Mouse (Mus musculus): ENCODE results near the gene Arid1b. TPM values are rescaled to one million over a fixed set of nuclear protein-coding genes. Genes with fewer than 3 reads are reported as not detected.

The Arid1b gene
- polyA plus RNA-seq, 2 experiments from 2014 or later = 12.5 to 16.0 TPM

DNA sequence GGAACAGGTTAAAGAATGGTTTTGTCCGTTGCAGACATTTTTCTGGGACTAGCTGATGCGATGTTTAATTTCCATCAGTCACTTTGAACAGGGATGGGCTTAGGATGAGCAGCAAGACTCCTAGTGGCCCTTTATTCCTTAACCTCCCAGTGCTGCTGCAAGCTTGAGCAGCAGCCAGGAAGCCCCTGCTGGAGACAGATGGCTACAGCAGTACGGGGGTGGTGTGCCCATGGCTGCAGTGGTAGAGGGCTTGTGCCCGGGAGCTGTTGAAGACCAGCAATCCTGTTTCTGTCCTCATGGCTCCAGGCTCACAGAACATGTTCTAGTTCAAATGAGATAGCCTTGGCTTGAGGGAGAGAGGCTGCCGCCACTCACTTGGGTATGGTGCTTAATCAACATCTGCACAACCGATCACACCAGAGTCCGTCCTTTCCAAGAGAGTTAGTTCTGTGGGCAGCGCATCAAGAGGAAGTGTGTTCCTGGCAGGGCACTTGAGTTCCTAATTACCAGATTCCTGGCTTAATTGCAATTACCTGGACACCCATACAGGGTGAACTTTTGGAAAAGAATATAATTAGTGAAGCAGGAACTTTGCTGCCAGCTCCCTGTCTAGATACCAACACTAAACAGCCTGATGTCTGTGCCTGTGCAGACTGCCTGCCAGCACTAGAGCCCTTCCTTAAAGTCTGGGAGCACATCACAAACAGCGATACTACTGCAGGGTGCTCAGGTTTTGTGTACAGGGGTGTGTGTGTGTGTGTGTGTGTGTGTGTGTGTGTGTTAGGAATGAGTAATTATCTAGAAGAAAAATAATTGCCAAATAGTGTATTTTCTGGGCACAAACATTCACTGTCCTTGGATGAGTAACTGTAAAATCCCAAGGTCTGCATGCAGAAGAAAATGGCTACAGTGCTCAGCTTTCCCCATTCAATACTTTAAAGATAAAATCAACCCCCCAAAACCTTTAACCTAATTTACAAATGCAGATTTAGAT is 224.0 kb downstream of the Arid1b start:
- ATAC-seq = no peak

DNA sequence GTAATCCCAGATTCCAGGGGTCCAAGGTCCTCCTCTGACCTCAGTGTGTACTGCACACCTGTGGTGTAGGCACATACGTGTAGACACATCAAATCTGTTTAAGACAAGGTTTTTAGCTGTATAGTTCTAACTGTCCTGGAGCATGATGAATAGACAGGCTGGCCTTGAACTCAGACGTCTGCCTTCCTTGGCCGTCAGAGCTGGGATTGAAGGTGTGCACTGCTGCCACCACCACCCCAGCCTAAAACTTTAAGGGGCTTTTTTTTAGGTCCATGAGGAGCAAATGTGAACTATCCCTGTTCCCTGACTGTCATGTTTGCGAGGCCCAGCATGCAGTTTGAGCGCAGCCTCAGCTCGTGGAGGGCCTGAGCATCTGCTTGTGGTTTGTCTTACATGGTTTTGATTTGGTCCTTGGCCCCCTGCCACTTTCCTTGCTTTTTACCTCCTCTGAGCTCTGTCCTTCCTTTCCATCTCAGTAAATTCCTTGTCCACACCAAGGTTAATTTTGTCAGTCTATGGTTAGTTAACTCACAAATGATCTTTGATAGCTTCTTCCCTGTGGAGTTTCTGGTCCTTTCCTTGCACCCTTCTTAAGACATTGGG is 224.9 kb downstream of the Arid1b start:
- ATAC-seq = no peak

DNA sequence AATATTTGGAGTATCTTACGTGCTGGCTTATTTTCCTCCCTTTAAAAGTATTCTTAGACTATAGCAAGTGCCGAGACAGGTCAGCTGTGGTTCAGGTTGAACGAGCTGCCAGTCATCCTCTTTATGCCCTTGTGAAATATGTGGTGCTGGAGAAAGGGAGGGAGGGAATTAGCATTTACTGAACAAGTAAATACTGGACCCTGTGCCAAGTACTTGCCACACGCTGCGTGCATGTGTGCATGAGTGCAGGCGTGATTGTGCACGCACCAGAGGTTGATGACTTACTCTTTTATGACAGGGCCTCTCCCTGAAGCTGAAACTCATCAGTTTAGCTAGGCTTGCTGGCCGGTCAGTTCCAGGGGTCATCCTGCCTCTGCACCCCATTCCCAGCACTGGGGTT is 226.9 kb downstream of the Arid1b start:
- no peak for ATAC-seq

DNA sequence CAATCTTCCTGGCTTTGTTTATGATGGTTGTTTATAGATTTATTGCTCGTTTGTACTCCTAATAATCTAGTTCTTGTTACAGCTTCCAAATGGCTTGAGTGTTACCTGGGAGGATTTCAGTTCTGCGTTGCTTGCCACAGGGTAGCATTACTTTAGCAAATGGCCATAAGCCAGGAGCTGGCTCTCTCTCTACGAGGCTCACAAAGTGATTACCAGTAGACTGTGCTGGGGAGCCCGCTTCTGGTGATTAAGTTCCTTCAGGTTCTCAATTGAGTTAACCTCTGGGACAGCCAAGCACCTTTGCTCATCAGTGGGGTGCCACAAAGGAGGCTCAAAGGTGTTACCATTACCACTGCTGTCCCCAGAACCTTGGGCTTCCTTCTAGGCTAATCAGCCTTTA is 227.4 kb downstream of the Arid1b start:
- ATAC-seq = no peak

DNA sequence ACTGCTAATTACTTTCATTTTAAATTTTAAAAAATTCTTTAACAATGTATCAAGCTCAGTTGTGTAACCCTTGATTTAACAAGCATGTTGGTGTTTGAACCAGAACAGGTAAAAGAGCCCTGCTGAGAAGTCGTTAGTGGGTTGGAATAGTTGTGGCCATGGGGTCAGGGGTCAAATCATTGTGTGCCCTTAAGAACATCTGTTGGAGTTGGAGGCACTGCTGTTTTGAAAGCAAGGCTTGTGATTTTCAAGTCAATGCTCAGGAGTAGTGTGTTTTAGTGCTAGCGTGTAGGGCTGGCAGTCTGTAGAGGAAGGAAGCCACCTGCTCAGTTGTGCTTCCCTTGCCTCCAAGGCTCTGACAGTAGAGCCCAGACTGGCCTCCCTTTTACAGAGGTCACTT is 228.7 kb downstream of the Arid1b start:
- no peak for ATAC-seq

DNA sequence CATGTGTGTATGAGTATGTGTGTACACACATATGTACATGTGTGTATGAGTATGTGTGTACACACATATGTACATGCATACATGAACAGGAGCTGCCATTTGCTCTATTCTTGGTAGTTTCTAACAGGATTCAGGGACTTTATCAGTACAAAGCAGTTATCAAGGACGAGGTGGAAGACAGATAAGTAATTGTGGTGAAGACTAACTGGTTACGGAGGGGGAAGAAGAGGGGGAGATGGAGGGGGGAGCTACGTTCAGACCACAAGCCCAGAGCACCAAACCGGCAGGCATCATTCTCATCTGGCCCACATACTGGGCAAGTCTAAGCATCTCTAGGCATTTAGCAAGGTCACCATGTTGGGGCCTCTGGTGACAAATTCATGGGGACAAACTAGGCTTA is 230.8 kb downstream of the Arid1b start:
- no peak for ATAC-seq

DNA sequence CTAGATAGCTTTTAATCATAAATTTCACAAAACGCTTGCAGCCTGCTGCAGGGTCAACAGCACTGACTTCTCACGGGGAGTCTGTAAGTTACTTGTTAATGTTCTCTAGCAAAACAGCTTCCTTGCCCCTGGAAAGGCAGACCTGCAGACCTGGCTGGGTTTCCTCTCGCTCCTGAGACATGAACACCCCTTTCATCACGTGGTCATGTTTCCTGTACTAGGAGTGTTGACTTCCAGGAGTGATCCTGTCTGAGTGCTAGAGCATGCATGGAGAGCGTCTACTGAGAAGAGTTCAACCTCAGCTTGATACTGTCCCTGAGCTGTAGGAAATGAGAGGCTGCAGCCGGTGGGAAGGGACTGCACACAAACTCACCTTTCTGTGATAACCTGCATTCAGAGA is 233.0 kb downstream of the Arid1b start:
- no peak for ATAC-seq

DNA sequence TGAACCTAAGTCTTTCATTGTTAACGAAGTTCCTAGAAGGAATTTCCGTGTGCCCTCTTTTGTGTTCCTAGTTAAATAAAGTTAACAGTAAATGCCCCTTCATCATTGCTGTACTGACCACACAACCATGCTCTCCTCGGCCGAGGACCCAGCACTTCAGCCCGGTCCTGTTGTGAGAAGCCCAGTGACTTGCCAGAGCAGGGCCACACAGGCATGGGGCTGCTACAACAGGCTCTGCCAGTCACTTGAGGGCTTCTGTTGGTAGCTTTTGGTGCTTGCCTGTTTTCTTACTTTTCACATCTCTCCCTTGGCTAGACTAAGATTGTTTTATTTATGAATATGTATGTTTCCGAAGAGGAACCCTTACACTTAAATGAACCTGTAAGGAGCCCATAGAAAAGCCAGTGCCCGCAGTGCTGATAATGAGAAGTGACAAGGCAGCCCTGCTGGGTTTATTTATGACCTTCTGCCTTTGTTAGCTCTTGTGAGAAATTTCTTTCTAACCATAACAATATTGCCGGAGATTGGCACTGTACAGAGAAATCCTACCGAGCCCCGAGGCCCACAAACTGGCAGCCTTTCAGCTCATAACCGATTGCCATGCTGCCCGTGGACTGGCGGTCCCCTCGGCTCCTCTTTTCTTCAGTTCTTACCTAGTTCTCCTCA is 234.0 kb downstream of the Arid1b start:
- ATAC-seq = no peak

DNA sequence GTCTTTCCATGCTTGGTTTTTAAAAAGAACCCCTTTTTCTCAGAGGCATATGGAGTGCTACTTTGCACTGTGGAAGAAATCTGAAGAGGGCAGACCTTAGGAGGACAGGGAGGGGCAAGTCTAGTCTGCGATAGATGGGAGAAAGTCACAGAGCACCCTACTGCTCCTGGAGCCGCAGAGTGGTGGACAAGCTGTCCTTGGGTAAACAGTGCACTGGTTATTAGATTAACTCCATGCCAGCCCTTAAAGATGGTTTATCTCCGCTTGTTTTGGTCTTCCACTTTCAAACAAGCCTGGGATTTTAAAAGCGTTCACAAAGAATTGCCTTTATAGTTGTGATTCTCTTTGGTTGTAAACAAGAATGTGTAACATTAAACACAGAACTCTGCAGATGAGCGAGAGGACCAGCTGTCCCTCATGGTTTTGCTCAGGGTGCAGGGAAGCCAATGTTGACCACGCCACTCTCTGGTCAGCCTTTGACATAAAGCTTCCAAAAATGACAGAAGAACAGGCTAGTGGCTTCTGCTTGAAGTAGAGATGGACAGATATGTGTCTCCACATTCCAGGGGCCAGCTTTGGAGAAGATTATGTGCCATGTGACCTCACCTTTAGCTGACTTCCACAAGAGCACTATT is 234.6 kb downstream of the Arid1b start:
- no peak for ATAC-seq

DNA sequence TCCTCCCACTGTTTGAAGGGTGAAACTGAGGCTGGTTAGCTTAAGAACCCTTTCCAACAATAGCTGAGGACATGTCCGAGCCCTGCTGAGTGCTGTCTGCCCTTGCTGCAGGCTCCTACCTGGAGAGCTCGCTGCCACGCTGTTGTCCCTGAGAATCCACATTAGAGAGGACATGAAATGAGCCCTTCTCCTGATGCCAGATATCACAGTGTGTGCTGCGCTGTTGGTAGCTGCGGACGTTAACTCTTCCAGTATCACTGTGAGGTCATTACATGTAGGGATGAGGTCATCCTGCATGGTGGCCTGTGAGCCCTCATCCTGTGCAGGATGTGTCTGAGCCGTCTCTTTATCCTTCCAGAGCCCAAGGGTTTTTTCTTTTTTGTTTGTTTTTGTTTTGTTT is 235.9 kb downstream of the Arid1b start:
- no peak for ATAC-seq

DNA sequence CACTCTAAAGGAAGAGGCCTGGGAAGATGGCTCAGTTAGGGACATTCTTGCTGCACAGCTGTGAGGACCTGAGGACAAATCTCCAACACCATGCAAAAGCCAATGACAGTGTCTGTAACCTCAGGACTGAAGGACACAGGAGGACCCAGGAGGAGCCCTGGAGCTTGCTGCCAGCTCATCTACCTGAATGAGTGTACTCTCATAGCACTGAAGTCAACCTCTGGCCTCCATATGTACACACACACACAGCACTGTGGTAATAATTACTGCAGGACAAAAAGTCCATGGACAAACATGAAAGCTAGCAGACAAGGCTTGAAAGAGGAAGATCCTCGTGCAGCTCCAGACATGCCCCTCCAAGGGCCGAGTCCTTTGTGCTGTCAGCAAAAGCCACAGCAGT is 238.0 kb downstream of the Arid1b start:
- ATAC-seq = no peak

DNA sequence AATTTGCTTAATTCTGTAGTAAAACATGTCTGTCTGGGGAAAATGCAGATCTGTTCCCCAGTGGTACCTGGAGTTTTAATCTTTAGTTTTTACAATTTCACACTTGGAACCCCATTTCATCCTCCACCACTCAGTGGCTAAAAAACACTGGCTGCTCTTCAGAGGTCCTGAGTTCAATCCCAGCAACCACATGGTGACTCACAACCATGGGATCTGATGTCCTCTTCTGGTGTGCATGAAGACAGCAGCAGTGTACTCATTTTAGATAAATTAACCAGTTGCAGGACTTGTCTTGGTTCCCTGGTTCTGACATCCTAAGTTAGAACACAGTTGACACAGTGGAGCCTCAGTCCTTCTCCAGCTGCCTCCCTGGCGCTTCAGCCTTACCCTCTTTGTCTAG is 239.9 kb downstream of the Arid1b start:
- no peak for ATAC-seq

DNA sequence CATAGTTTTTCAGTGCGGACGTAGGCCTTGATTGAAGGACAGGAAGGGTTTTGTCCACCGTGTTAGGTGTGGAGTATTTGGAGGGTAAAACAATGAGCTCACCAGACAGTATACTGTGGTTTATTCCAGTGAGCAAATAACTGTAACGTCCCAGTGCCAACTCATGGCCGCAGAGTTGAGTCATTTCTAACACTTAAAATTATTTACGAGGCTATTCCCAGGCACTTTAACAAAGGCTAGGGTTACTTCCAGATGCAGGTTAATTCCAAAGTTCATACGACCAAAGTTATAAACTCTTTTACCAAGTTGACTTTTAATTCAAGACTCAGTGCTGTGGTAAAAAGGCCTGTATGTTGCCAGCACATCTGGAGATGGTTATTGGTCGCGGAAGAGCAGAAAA is 240.9 kb downstream of the Arid1b start:
- ATAC-seq = no peak

DNA sequence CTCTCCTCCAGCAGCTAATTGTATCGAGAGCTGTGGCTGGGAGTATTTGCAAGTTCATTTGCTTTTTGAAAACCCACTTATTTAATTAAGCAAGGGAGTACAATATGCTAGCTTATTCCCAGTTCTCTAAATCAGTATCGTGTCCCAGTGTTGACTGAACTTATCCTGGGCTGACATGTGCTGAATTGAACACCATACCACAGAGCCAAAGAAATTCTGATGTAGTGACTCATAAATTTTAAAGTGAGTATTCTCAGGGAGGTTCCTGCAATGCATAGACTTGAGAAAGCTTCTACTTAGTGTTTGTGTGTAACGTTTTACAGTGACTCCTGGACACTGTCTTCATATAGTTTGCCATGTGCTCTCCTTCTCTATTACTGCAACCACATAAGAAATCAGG is 243.6 kb downstream of the Arid1b start:
- no peak for ATAC-seq

DNA sequence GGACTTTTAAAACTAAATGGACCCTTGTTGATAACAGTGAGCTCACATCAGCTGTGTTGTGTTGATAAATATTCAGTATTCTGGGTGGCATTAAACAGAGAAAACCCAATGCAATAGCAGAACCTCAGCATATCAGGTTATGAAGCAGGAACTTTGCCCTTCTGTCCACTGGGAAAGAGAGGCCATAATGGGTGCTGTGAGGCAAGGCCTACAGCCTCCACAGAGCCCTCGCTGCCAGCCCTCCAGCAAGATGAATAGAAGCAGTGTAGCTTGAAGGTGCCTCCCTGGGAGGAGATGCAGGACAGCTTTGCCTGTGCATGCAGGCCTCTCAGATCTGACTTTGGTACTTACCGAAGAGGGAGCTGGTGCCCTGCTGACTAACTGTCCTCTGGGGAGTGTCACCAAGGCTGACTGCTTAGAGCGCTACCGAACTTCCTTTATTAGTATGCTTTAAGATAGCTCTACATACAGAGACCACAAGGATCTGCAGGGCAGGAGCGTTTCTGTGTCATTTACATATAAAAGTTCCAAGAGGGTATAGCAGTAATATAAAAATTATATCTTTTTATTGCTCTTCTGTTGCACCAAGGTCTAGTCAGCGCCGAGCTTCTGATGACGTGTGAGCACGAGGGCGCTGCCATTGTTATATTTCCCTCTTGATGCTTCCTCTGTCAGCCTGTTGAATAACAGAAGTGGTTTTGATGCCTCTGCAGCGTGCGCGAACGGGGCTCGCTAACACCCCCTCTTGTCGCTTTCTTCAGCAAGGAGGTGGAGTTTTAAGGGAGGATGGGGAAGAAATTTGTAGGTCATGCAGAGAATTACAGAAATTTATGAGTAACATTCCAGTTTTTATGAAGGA is 244.5 kb downstream of the Arid1b start:
- peak; percentile 86 for ATAC-seq

DNA sequence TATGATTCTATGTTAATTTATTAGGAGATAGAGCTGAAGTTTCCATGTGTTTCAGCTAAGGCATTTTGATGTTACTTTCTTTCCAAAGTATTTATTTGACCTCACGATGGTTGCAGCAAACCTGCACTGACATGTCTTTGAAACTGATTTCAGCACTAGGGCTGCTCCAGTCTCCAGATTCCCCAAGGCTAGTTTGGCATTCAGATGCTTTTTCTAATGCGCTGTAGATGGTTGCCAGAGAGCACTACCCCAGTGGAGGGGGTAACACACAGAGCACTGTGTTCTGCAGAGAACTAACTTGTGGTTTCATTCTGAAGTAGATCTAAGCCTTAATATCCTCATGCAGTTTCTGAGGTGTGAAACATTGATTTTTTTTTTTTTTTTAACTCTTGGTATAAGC is 250.4 kb downstream of the Arid1b start:
- no peak for ATAC-seq

DNA sequence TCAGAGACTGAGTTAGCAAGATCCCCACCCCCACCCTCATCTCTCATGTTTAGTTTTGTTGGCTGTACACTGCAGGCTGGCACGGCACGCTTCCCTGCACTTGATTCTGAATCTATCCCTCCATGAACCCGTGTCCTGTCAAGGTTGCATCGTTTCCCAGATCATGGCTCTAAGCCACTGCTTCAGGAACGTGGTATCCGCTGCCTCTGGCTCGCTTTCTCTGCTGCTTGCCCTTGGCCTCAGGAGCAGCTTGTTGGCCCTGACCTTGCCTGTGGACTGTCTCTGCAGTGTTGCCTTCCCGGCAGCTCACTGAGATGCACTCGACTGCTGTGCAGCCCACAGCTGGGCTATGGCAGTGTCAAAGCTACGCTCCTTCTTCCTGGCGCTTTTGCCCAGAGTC is 252.6 kb downstream of the Arid1b start:
- ATAC-seq = no peak

DNA sequence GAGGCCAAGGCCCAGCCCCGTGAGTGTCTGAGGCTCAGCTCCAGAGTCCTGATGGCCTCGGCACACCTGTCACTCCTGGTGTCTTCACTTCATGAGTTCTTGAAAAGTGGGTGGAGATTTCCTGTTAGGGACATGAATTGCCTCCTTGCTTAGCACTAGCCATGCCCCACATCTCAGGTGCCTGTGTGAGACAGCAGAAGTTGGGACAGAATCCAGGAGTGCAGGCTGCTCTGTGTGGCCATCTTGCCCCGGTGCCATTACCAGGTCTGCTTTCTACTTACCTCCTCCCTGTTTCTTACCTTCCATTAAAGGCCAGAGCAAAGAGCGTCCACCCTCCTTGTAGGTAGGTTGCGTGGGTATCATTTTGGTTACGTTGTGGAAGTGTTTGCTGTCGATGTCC is 253.1 kb downstream of the Arid1b start:
- no peak for ATAC-seq

DNA sequence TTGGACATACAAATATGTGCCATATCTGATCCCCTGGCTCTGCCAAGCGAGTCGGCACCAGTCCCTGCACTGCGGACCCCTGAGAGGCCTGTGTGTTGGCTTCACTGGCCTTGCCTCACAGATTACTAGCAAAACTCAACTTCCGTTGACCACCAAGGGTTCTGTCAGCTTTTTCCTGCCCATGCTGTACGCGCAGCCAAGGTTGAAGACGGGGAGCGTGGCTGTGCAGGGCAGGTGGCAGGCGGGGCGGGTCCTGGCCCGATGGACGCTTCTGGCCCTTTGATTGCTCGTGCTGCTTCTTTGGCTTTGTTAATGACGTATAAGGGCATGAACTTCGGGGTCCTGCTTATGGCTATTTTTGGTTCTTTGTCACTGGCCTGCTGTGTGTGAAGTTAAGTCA is 253.6 kb downstream of the Arid1b start:
- no peak for ATAC-seq

DNA sequence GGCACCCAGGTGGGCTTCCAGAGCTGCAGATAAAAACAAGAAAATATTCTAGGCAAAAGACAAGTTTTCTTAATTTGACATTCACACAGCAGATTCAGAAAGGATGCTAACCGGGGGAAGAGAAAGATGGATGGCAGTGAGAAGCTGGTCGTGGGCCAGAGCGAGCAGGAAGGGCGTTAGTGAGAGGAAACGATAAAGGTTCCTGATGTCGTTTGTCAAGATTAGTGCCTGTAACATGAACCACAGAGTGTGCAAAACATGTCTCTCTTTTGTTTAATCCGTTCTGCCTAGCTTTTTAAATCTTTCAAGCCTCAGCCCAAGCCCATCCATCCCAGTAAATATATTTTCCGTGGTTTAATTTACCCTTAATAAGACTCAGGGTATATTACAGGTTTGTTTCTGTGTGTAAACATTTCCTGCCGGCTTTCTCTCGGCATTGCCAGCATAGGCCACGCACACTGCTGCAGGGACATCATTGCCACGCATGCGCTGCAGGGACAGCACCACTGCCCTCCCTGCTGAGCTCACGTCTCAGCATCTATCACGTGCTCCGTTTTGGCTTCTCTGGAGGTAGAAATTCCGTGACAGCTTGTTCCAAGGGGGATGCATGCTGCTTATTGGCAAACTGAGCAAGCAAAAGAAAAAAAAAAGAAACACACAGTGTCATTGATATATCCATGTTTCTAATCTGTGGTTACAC is 255.0 kb downstream of the Arid1b start:
- peak; percentile 55 for ATAC-seq

DNA sequence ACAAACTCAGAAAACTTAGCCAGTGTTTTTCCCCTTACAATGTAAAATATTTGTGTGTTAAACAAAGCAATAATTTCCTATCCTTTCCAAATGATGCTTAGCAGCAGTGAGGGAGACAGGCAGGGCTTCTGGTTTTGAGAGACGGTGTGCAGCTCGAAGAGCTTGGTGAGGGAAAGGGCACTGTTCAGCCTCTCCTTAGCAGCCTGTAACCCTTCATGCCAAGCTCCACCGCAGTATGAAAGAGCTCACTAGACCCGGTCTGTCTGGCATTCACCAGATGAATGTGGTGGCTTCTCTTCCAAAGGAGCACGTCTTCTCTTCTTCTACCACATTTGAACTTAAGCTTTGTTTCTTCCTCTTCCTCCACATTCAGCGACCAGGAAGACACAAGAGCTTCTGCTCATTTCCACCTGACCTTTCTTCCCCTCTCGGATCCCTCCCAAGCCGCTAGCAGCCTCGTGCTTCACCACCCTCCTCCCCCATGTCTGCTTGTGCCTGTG is 255.6 kb downstream of the Arid1b start:
- ATAC-seq = no peak
